Mouse (Mus musculus): ENCODE results near the gene Creb5.

DNA sequence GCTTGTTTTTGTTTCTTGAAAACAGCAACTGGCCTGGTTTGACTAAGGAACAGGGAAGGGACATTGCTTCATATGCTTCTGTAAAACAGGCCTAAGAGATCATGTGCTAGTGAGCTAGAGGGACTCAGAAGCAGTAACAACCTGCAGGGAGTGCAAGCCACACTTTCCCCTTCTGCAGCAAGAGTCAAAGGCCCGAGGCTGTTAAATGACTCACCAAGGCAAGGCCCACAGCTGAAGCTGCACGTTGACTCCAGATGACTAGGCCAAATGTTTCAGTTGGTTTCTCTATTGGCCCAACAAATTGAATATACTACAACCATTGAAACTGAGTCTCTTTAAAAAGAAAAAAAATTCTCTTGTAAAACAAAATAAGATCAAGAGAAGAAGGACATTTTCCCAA, 417.4 kb downstream of the Creb5 start:
- no peak for TF ChIP-seq ZNF384 (IDR thresholded peaks at IDR 0.05; ENCODE audit: low read depth, low read length)
- TF ChIP-seq CHD2 (IDR thresholded peaks at IDR 0.05; ENCODE audit: low read depth, low read length): no peak
- no peak for TF ChIP-seq HCFC1 (IDR thresholded peaks at IDR 0.05; ENCODE audit: borderline replicate concordance, insufficient read depth, low read length)
- no peak for TF ChIP-seq MAFK (IDR thresholded peaks at IDR 0.05; ENCODE audit: insufficient read depth, low read depth, low read length)
